Mouse (Mus musculus): ENCODE results near the gene Ndufaf5. TPM values are rescaled to one million over a fixed set of nuclear protein-coding genes. Genes with fewer than 3 reads are reported as not detected.
A peak's percentile ranks its signal among the peaks of the same experiment; 100 is the strongest.
"Not testable (repeated sequence)": the region's sequence is repeated elsewhere in the genome, so short reads cannot be mapped to it uniquely, and the experiment has no call there.

Gene Ndufaf5
- 35.8 and 38.5 TPM in 2 replicates for polyA plus RNA-seq (2014; fragmentation: Nextera tagmentation; extraction: Ambion mirVana)

DNA sequence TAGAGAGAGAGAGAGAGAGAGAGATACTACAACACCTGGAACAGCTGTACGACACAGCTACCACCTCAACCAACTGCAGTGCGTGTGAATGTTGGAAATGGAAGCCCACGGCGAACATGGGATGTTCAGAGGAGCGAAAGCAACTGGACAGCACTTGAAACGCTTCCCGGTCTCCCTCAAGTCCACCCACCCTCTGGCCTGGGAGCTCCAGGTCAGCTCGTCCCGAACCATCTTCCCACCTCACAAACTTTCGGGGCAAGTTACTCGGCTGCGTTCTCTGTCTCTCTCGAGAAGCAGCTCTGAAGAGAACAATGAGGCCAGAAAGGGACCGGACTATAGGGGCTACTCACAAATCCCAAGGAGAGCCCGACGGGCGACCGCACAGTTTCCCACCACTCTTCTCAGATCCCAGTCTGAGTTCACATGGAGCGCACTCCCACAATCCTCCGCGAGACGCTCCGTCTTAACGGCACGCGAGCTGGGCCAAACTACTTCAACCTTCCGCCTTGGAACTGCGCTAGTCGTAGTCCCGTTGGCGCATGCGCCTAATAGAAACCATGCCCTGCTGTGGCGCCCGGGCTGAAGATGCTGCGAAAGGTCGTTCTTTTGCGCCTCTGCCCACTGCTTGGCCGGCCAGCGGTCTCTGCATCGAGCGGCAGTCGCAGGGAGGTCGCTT is at the start of gene Ndufaf5, which contains the start of gene Esf1:
TSS of gene Ndufaf5 (plus strand) at position 523 of the 676 bp plus-strand sequence.
TSS of gene Esf1 (minus strand) at position 438 of the 676 bp plus-strand sequence.
- ATAC-seq (replicated peaks; ENCODE audit: insufficient number of reproducible peaks, low FRiP score, low TSS enrichment, low read depth), result peak; percentile 97
- peak within 1 kb of the TSS; percentile 91 for H3K4me3 ChIP-seq (ENCODE audit: low read depth, low read length)
- peak; percentile 98 for DNase-seq (ENCODE audit: low spot score)
- peak within 1 kb of the TSS; percentile 79 for H3K9ac ChIP-seq (replicated peaks; ENCODE audit: low read length)
- H3K36me3 ChIP-seq (replicated peaks; ENCODE audit: control insufficient read depth, insufficient read depth, low read depth, low read length), result no peaks in the 10 kb centered on the region; the same call in 1 of the 2 replicates
- 0% methylated on average over 43 of the region's 43 CpGs for WGBS
- no peaks in the 10 kb centered on the region for H3K4me1 ChIP-seq (ENCODE audit: control insufficient read depth, insufficient read depth, low read length)
- H3K27ac ChIP-seq (replicated peaks; ENCODE audit: low read depth, low read length), result peak within 1 kb of the TSS; percentile 62; the same call in 1 of the 2 replicates
- no peaks in the 10 kb centered on the region for H3K9me3 ChIP-seq (replicated peaks; ENCODE audit: control insufficient read depth, low read length)
- no peaks in the 10 kb centered on the region for H3K27me3 ChIP-seq (ENCODE audit: control insufficient read depth, insufficient read depth, low read length)
- H3K4me2 ChIP-seq (ENCODE audit: low read depth, low read length), result peak within 1 kb of the TSS; percentile 59

GRCm38 (mm10) chr2:140125516-140125915 is 44.9 kb upstream of the Ndufaf5 start:
- Histone ChIP-seq H3K27me3 (ENCODE audit: control insufficient read depth, insufficient read depth, low read length) (no peaks in the 10 kb centered on the region), H3K4me2 (ENCODE audit: low read depth, low read length) (no peak overlapping the region), H3K4me3 (ENCODE audit: low read depth, low read length) (no peak overlapping the region), H3K9me3 (replicated peaks; ENCODE audit: control insufficient read depth, low read length) (no peaks in the 10 kb centered on the region), H3K36me3 (replicated peaks; ENCODE audit: control insufficient read depth, insufficient read depth, low read depth, low read length) (peaks cover 6% of the 10 kb centered on the region), H3K4me1 (ENCODE audit: control insufficient read depth, insufficient read depth, low read length) (no peaks in the 10 kb centered on the region), H3K27ac (replicated peaks; ENCODE audit: low read depth, low read length) (no peak overlapping the region), H3K9ac (replicated peaks; ENCODE audit: low read length) (no peak overlapping the region)
- ATAC-seq (replicated peaks; ENCODE audit: insufficient number of reproducible peaks, low FRiP score, low TSS enrichment, low read depth), result no peak
- 85% methylated on average over 2 of the region's 2 CpGs for WGBS
- DNase-seq (ENCODE audit: low spot score), result no peak

- not testable (repeated sequence) for H3K4me3 ChIP-seq (ENCODE audit: low read depth, low read length); H3K9ac ChIP-seq (replicated peaks; ENCODE audit: low read length); H3K36me3 ChIP-seq (replicated peaks; ENCODE audit: control insufficient read depth, insufficient read depth, low read depth, low read length); H3K9me3 ChIP-seq (replicated peaks; ENCODE audit: control insufficient read depth, low read length); H3K27me3 ChIP-seq (ENCODE audit: control insufficient read depth, insufficient read depth, low read length); H3K4me1 ChIP-seq (ENCODE audit: control insufficient read depth, insufficient read depth, low read length); ATAC-seq (replicated peaks; ENCODE audit: insufficient number of reproducible peaks, low FRiP score, low TSS enrichment, low read depth); H3K4me2 ChIP-seq (ENCODE audit: low read depth, low read length); H3K27ac ChIP-seq (replicated peaks; ENCODE audit: low read depth, low read length); DNase-seq (ENCODE audit: low spot score)
- 92% methylated on average over 4 of the region's 4 CpGs for WGBS
Observed at GRCm38 (mm10) chr2:140151743-140152142, 18.7 kb upstream of the Ndufaf5 start, which contains the start of gene Gm17374. Gene Gm17374 (plus strand): TSS chr2:140152043.

DNA sequence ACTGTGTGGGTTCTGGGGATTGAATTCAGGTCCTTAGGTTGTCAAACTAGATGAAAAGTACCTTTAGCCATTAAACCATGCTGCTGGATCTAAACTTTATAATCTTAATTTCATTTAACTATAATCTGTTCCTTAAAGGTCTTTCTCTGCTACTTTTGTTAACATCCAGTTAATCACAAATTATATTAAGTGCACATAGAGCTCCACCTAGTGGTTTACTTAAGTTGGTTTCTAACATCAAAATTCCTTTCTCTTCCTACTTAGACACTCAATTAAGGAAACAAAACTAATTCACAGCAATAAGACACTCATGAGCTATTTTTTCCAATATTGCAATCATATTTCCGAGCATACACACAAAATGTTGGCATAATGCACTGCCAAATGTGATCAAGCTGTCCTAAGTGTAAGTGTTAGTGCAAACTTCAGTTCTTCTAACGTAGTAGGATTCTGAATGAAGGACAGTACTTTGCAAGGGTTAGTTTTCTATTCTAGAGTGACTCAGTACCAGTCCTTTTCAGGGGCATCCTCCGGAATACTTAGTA is 11.2 kb upstream of the Ndufaf5 start:
- H3K4me1 ChIP-seq (ENCODE audit: control insufficient read depth, insufficient read depth, low read length), result no peaks in the 10 kb centered on the region
- H3K9ac ChIP-seq (replicated peaks; ENCODE audit: low read length), result no peak overlapping the region
- no peak overlapping the region for H3K4me3 ChIP-seq (ENCODE audit: low read depth, low read length)
- 85% methylated on average over 3 of the region's 3 CpGs for WGBS
- no peak overlapping the region for H3K4me2 ChIP-seq (ENCODE audit: low read depth, low read length)
- no peak overlapping the region for H3K27ac ChIP-seq (replicated peaks; ENCODE audit: low read depth, low read length)
- ATAC-seq (replicated peaks; ENCODE audit: insufficient number of reproducible peaks, low FRiP score, low TSS enrichment, low read depth) (no peak), DNase-seq (ENCODE audit: low spot score) (peak; percentile 55)
- peaks cover 5% of the 10 kb centered on the region; the same call in 1 of the 2 replicates for H3K36me3 ChIP-seq (replicated peaks; ENCODE audit: control insufficient read depth, insufficient read depth, low read depth, low read length)
- H3K27me3 ChIP-seq (ENCODE audit: control insufficient read depth, insufficient read depth, low read length), result no peaks in the 10 kb centered on the region
- H3K9me3 ChIP-seq (replicated peaks; ENCODE audit: control insufficient read depth, low read length), result no peaks in the 10 kb centered on the region

- no peak overlapping the region for H3K27ac ChIP-seq (replicated peaks; ENCODE audit: low read depth, low read length)
- H3K4me1 ChIP-seq (ENCODE audit: control insufficient read depth, insufficient read depth, low read length), result no peaks in the 10 kb centered on the region
- no peaks in the 10 kb centered on the region for H3K27me3 ChIP-seq (ENCODE audit: control insufficient read depth, insufficient read depth, low read length)
- H3K4me2 ChIP-seq (ENCODE audit: low read depth, low read length), result no peak overlapping the region
- peaks cover 2% of the 10 kb centered on the region; the same call in 1 of the 2 replicates for H3K36me3 ChIP-seq (replicated peaks; ENCODE audit: control insufficient read depth, insufficient read depth, low read depth, low read length)
- ATAC-seq (replicated peaks; ENCODE audit: insufficient number of reproducible peaks, low FRiP score, low TSS enrichment, low read depth) (no peak), DNase-seq (ENCODE audit: low spot score) (no peak)
- H3K9me3 ChIP-seq (replicated peaks; ENCODE audit: control insufficient read depth, low read length), result no peaks in the 10 kb centered on the region
- H3K9ac ChIP-seq (replicated peaks; ENCODE audit: low read length), result no peak overlapping the region
- 97% methylated on average over 5 of the region's 5 CpGs for WGBS
- no peak overlapping the region for H3K4me3 ChIP-seq (ENCODE audit: low read depth, low read length)
Observed at GRCm38 (mm10) chr2:140163351-140163854, 7.0 kb upstream of the Ndufaf5 start.

DNA sequence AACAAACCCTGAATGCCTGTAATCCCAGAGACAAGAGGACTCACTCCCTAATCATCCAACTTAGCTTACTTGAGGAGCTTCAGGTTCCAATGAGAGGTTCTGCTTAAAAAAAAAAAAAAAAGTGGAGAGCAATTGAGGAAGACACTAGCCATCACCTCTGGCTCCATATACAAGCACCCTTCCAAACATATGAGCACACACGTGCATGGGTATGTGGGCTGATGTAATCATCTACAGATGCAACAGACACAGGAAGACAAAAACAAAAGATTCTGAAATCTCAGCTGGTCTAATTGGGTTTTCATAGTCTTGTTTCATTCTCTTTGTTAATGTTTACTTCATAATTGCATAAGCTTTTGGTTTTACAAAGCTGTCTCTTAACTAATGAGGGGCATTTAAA is 1.4 kb upstream of the Ndufaf5 start:
- Histone ChIP-seq H3K36me3 (replicated peaks; ENCODE audit: control insufficient read depth, insufficient read depth, low read depth, low read length) (no peaks in the 10 kb centered on the region; the same call in 1 of the 2 replicates), H3K4me2 (ENCODE audit: low read depth, low read length) (no peak overlapping the region), H3K4me1 (ENCODE audit: control insufficient read depth, insufficient read depth, low read length) (no peaks in the 10 kb centered on the region), H3K4me3 (ENCODE audit: low read depth, low read length) (no peak overlapping the region), H3K9ac (replicated peaks; ENCODE audit: low read length) (no peak overlapping the region), H3K9me3 (replicated peaks; ENCODE audit: control insufficient read depth, low read length) (no peaks in the 10 kb centered on the region), H3K27me3 (ENCODE audit: control insufficient read depth, insufficient read depth, low read length) (no peaks in the 10 kb centered on the region), H3K27ac (replicated peaks; ENCODE audit: low read depth, low read length) (no peak overlapping the region)
- ATAC-seq (replicated peaks; ENCODE audit: insufficient number of reproducible peaks, low FRiP score, low TSS enrichment, low read depth) (no peak), DNase-seq (ENCODE audit: low spot score) (no peak)
- WGBS, result 83% methylated on average over 1 of the region's 1 CpGs

- DNase-seq (ENCODE audit: low spot score), result peak; percentile 57
- Histone ChIP-seq H3K4me2 (ENCODE audit: low read depth, low read length) (peak overlapping the region; percentile 59), H3K36me3 (replicated peaks; ENCODE audit: control insufficient read depth, insufficient read depth, low read depth, low read length) (no peaks in the 10 kb centered on the region; the same call in 1 of the 2 replicates), H3K9me3 (replicated peaks; ENCODE audit: control insufficient read depth, low read length) (no peaks in the 10 kb centered on the region), H3K9ac (replicated peaks; ENCODE audit: low read length) (peak overlapping the region; percentile 79), H3K27me3 (ENCODE audit: control insufficient read depth, insufficient read depth, low read length) (no peaks in the 10 kb centered on the region), H3K4me1 (ENCODE audit: control insufficient read depth, insufficient read depth, low read length) (no peaks in the 10 kb centered on the region), H3K27ac (replicated peaks; ENCODE audit: low read depth, low read length) (peak overlapping the region; percentile 62; the same call in 1 of the 2 replicates), H3K4me3 (ENCODE audit: low read depth, low read length) (peak overlapping the region; percentile 91)
- 8% methylated on average over 28 of the region's 28 CpGs for WGBS
- ATAC-seq (replicated peaks; ENCODE audit: insufficient number of reproducible peaks, low FRiP score, low TSS enrichment, low read depth), result peak; percentile 92
Observed at GRCm38 (mm10) chr2:140170803-140171553, 529 bp downstream of the Ndufaf5 start.

Data from embryonic facial prominence, embryonic 11.5 days (tissue).